Mouse (Mus musculus) liver, embryonic 13.5 days (tissue): ENCODE data around the gene Itgb3. TPM values are rescaled to one million over a fixed set of nuclear protein-coding genes. Genes with fewer than 3 reads are reported as not detected.

Experiments
- ATAC-seq: fragments of 200-750 bp; cut with Nextera tagmentation; 2 replicates; pipeline ENCODE4 v1.8.0; 2017; ENCODE audit warnings: low read depth, mild to moderate bottlenecking, moderate number of reproducible peaks, moderate library complexity
- DNase-seq: peaks from one replicate; pipeline ENCODE4 v3.0.0; 2022
- H3K27ac ChIP-seq: fragments of 300-500 bp; sonication (generic); 2 replicates; pipeline ENCODE4 v1.5.1; 2015; ENCODE audit warnings: moderate library complexity, mild to moderate bottlenecking, inconsistent platforms
- H3K27me3 ChIP-seq: fragments of 300-500 bp; sonication (generic); 2 replicates; pipeline ENCODE4 v1.6.1; 2015; ENCODE audit warnings: mild to moderate bottlenecking, inconsistent platforms
- H3K36me3 ChIP-seq: fragments of 300-500 bp; sonication (generic); 2 replicates; pipeline ENCODE4 v1.6.1; 2015; ENCODE audit warnings: mild to moderate bottlenecking, inconsistent platforms
- H3K4me1 ChIP-seq: fragments of 300-500 bp; sonication (generic); replicated peaks from 2 replicates; pipeline ENCODE4 v1.6.1; 2015; ENCODE audit warnings: inconsistent platforms
- H3K4me2 ChIP-seq: fragments of 300-500 bp; sonication (generic); 2 replicates; pipeline ENCODE4 v1.6.1; 2015; ENCODE audit warnings: inconsistent platforms, mild to moderate bottlenecking, moderate library complexity
- H3K4me3 ChIP-seq: fragments of 300-500 bp; sonication (generic); replicated peaks from 2 replicates; pipeline ENCODE4 v1.5.1; 2015; ENCODE audit warnings: mild to moderate bottlenecking, inconsistent platforms
- H3K9ac ChIP-seq: fragments of 300-500 bp; sonication (generic); 2 replicates; pipeline ENCODE4 v1.6.1; 2015; ENCODE audit warnings: mild to moderate bottlenecking, inconsistent platforms
- H3K9me3 ChIP-seq: fragments of 300-500 bp; sonication (generic); replicated peaks from 2 replicates; pipeline ENCODE4 v1.6.1; 2016; ENCODE audit warnings: inconsistent platforms
- WGBS: fragments of 180-500 bp; shearing (Covaris S2); methylation state at CpG from one replicate; pipeline ENCODE4 v1.1.7; 2015; ENCODE audit not compliant: insufficient replicate concordance; 5-methylcytosine and 5-hydroxymethylcytosine counted together
- polyA plus RNA-seq: library from polyadenylated mRNA; unstranded; fragments of >200 nt; fragmentation: Nextera tagmentation; extraction: Ambion mirVana; gene quantifications from 2 replicates; pipeline ENCODE4 v1.2.1, GENCODE M21; 2015

Gene Itgb3
- polyA plus RNA-seq, 1 experiment from 2014 or later: 16.5 TPM

DNA sequence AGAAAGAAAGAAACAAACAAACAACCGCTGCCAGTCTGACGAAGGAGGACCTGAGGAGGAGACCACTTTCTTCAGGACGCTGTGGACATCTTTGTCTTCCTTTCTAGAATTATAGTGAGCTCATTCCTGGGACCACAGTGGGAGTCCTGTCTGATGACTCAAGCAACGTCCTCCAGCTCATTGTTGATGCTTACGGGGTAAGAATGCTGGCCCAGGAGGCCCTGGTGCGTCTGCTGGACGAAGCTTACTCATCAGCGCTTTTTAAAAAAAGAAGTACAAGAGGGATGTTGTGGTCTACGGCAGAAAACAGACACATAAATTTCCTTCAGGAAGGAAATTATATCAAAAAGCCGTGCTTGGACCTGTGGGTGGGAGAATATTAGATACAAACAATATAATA lies 33.1 kb downstream of the Itgb3 start:
- Histone ChIP-seq H3K27me3 (no peaks in the 10 kb centered on the region), H3K9ac (no peak overlapping the region), H3K27ac (no peak overlapping the region), H3K4me1 (no peaks in the 10 kb centered on the region), H3K4me3 (no peak overlapping the region), H3K36me3 (no peaks in the 10 kb centered on the region), H3K9me3 (no peaks in the 10 kb centered on the region), H3K4me2 (no peak overlapping the region)
- DNase-seq (no peak), ATAC-seq (no peak)
- WGBS: 62% methylated on average over 10 of the region's 10 CpGs

DNA sequence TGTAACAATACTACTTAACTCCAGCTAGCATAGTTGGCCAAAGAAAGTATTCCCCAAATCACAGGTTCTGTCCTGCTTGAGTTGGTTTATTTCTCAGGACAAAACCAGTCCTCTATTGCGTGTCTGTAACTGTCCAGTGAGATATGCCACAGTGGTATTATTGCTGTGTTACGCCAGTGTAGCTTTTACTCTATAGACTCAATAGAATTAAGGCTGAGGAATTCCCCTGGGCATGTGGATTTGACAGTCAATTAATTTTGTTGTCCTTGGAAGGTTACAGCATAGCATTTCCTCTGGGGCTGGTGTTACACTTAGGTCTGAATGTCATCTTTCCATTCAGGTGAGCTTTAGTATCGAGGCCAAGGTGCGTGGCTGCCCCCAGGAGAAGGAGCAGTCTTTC lies 35.4 kb downstream of the Itgb3 start:
- WGBS: 74% methylated on average over 4 of the region's 4 CpGs
- ATAC-seq (no peak), DNase-seq (no peak)
- no peaks in the 10 kb centered on the region for H3K36me3 ChIP-seq
- no peak overlapping the region for H3K27ac ChIP-seq
- no peaks in the 10 kb centered on the region for H3K27me3 ChIP-seq
- no peak overlapping the region for H3K4me2 ChIP-seq
- H3K9ac ChIP-seq: no peak overlapping the region
- H3K4me1 ChIP-seq: peaks cover 4% of the 10 kb centered on the region; the same call in 1 of the 2 replicates
- no peak overlapping the region for H3K4me3 ChIP-seq
- no peaks in the 10 kb centered on the region for H3K9me3 ChIP-seq

DNA sequence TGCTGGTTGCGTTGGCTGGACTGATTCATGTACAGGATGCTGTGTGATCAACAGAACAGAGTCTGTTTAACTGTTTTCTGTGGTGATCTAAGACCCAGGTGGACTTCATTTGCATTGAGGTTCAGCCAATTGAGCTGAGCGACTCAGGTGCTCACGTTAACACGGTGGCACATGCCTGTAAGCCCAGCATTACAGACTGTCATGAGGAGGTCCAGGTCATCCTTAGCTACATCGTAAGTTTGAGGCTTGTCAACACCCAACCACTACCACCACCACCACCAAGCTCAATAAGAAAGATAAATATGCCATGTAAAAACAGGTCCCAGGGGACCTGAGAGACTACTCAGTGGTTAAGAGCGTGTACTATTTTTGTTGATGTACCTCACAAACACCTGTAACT lies 37.6 kb downstream of the Itgb3 start:
- Histone ChIP-seq H3K9ac (no peak overlapping the region), H3K36me3 (no peaks in the 10 kb centered on the region)
- no peak for ATAC-seq

DNA sequence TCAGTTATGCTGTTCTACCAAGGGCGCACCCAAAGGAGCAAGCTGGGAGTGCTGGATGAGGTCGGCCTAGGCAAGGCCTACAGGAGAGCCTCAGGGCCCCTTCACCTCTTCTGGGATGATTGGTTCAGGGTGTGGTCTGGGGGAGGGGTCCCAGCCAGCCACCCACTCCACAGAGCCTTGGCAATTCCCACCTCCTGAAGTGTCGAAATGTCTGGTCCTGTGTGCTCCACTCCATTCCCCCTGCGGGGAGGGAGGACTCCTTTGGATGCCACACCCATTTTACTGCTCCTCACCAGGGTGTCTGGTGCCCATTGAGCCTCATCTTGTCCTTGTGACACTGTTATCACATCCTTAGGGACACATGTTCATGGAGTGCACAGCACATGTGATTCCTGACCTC lies 38.4 kb downstream of the Itgb3 start:
- Histone ChIP-seq H3K9me3 (no peaks in the 10 kb centered on the region), H3K4me2 (no peak overlapping the region), H3K36me3 (no peaks in the 10 kb centered on the region), H3K4me1 (peaks cover 4% of the 10 kb centered on the region; the same call in 1 of the 2 replicates), H3K9ac (no peak overlapping the region), H3K27ac (no peak overlapping the region), H3K4me3 (no peak overlapping the region), H3K27me3 (no peaks in the 10 kb centered on the region)
- ATAC-seq: 0 out of 2 replicates have a peak, but pooled peaks have one; percentile 34
- 65% methylated on average over 4 of the region's 4 CpGs for WGBS
- no peak for DNase-seq

More for the DNA sequence above, 37.6 kb downstream of the Itgb3 start:
- Histone ChIP-seq H3K9me3 (no peaks in the 10 kb centered on the region), H3K4me3 (no peak overlapping the region), H3K4me2 (no peak overlapping the region), H3K27ac (no peak overlapping the region), H3K4me1 (peaks cover 4% of the 10 kb centered on the region; the same call in 1 of the 2 replicates), H3K27me3 (no peaks in the 10 kb centered on the region)
- 81% methylated on average over 6 of the region's 6 CpGs for WGBS
- DNase-seq: no peak

DNA sequence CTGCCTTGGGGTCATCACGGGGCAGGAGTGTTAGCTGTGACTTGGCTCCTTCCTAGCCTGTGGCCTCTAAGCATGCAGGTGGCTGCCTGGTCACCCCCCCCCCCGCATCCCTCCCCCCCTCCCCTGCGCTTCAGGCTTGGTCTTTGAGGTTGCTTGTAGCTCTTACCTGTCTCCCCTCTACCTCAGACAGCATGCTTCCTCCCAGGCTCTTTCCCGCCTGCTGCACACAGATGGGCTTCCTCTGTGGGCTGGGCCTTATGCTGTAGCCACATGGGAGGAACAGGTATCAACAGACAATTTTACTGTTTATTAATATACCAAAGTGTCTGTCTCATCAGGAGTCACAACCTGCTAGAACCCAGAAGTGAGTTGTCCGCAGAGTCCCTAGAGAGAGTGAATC lies 38.8 kb downstream of the Itgb3 start:
- H3K27ac ChIP-seq: no peak overlapping the region
- no peak overlapping the region for H3K4me3 ChIP-seq
- no peaks in the 10 kb centered on the region for H3K27me3 ChIP-seq
- H3K9me3 ChIP-seq: no peaks in the 10 kb centered on the region
- DNase-seq (no peak), ATAC-seq (no peak)
- 70% methylated on average over 5 of the region's 5 CpGs for WGBS
- peaks cover 4% of the 10 kb centered on the region; the same call in 1 of the 2 replicates for H3K4me1 ChIP-seq
- H3K36me3 ChIP-seq: no peaks in the 10 kb centered on the region
- H3K9ac ChIP-seq: no peak overlapping the region
- H3K4me2 ChIP-seq: no peak overlapping the region

DNA sequence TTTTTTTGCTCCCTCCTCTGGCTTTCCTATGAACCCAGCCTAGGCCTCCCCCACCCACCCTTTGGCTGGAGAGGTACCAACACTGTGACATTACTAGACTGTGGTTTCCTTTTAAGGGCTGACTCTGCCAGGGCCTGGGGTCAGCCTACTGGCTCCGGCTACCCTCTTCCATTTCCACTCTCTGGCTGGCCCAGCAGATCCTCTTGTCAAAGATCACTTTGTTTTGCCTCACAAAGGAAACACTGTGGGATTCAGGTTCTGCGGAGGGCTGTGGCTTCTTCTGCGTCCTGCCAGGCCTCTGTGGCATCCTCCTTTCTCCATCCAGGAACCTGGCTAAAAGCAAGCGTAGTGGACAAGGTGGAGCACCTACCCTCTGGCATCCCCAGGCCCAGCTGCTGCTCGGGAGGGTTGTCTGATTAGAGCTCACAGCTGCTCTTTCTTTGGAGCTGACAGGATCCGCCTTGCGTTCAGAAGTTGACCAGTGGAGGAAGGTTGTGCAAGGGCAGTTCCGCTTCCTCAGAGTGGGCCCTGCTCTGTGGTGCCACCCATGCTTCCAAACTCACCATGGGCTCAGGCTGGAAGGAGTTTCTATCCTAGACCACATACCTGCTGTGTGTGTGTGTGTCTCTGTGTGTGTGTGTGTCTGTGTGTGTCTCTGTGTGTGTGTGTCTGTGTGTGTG lies 39.5 kb downstream of the Itgb3 start:
- Histone ChIP-seq H3K36me3 (no peaks in the 10 kb centered on the region), H3K27me3 (no peaks in the 10 kb centered on the region), H3K4me2 (no peak overlapping the region), H3K9ac (no peak overlapping the region), H3K4me1 (peaks cover 4% of the 10 kb centered on the region; the same call in 1 of the 2 replicates), H3K27ac (no peak overlapping the region), H3K9me3 (no peaks in the 10 kb centered on the region), H3K4me3 (no peak overlapping the region)
- ATAC-seq (no peak), DNase-seq (no peak)
- 54% methylated on average over 8 of the region's 8 CpGs for WGBS

DNA sequence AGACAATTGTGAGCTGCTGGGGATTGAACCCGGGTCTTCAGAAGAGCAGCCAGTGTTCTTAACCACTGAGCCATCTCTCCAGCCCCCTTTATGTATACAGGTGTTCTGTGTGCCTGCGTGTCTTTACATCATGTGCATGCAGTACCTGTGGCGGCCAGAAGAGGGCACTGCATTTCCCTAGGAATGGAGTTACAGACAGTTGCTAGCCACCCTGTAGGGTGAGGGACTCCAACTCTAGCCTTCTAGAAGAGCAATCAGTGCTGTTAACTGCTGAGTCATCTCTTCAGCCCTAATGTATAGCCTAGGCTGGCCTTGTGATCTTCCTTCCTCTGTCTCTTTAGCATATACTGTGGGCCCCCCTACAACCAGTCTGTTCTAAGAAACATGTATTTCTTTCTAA lies 40.8 kb downstream of the Itgb3 start:
- H3K9ac ChIP-seq: no peak overlapping the region
- H3K4me1 ChIP-seq: peaks cover 4% of the 10 kb centered on the region; the same call in 1 of the 2 replicates
- no peaks in the 10 kb centered on the region for H3K9me3 ChIP-seq
- no peak overlapping the region for H3K4me3 ChIP-seq
- no peaks in the 10 kb centered on the region for H3K36me3 ChIP-seq
- H3K27me3 ChIP-seq: no peaks in the 10 kb centered on the region
- no peak overlapping the region for H3K27ac ChIP-seq
- H3K4me2 ChIP-seq: no peak overlapping the region
- DNase-seq (peak; percentile 29), ATAC-seq (no peak)
- 31% methylated on average over 3 of the region's 3 CpGs for WGBS

DNA sequence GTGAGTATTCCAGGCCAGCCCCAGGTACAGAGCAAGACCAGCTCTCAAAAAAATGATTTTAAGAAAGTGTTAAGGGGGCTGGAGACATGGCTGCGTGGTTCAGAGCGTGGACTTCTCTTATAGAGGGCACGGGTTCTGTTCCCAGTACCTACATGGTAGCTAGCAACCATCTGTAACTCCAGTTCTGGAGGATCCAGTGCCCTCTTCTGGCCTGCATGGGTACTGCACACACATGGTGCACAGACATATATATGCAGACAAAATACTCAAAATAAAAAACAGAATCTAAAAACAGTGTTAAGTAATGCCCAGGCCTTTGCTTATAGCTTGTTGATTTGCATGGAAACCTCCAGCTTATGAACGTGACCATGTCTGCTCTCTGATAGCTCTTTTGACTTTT lies 52.8 kb downstream of the Itgb3 start:
- Histone ChIP-seq H3K27me3 (no peaks in the 10 kb centered on the region), H3K27ac (no peak overlapping the region), H3K9me3 (peaks cover 5% of the 10 kb centered on the region; the same call in 1 of the 2 replicates), H3K4me3 (no peak overlapping the region), H3K36me3 (peaks cover 6% of the 10 kb centered on the region), H3K9ac (no peak overlapping the region), H3K4me1 (peaks cover 24% of the 10 kb centered on the region), H3K4me2 (peak overlapping the region; percentile 59; the same call in 1 of the 2 replicates)
- DNase-seq (no peak), ATAC-seq (no peak)
- WGBS: 86% methylated on average over 4 of the region's 4 CpGs

DNA sequence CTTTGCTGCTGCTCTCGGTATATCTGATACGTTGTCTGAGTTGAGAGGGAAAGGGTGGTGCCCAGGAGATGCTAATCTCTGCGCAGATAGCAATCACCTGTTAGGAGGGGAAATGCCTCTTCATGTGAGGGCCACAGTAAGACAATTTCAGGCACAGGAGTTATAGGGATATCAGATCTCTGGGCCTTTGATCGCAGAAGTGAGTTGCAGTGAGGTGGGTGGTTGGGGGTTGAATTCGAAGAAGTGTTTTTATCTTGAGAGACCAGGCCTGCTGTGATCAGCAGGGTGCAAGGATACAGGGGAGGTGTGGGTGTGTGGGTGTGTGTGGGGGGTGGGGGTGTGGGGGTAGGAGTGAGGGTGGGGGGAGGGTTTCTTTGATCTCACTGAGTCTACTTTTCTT lies 53.3 kb downstream of the Itgb3 start:
- no peak overlapping the region; the same call in 1 of the 2 replicates for H3K4me3 ChIP-seq
- ATAC-seq: peak; percentile 91
- H3K27me3 ChIP-seq: no peaks in the 10 kb centered on the region
- no peak overlapping the region; the same call in 1 of the 2 replicates for H3K9ac ChIP-seq
- 15% methylated on average over 5 of the region's 5 CpGs for WGBS
- H3K36me3 ChIP-seq: peaks cover 6% of the 10 kb centered on the region
- H3K4me1 ChIP-seq: peaks cover 24% of the 10 kb centered on the region
- peak; percentile 32 for DNase-seq
- peaks cover 5% of the 10 kb centered on the region; the same call in 1 of the 2 replicates for H3K9me3 ChIP-seq
- no peak overlapping the region for H3K27ac ChIP-seq
- H3K4me2 ChIP-seq: peak overlapping the region; percentile 59

DNA sequence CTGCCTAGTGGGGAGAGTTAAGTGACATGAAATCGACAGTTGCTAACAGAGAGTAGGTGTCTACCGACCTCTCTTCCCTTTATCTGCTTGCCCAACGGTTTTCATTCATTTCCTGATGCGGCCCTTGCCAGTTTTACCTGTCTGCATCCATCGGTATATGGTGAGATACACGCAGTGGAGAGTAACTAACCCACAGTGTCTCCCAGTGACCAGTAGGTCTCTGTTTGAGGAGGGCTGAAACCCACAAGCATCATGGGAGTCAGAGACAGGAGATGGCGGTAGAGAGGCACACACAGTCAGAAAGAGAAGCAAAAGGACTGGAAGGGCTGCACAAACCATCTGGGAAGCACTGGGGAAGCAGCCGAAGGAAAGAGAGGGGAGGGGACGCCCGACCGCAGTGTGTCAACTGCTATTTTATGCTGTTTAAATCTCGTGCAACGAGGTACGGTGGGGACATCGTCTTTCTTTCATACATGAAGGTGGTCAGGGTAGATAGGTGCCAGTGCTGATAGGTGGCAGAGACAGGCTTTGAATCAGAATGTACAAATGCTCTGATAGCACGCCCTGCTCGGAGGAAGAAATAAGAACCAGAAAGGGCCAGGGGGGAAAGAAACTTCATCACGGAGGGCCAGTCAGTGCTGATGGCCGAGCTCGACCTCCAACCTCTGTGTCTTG lies 53.9 kb downstream of the Itgb3 start:
- H3K4me1 ChIP-seq: peaks cover 24% of the 10 kb centered on the region
- DNase-seq: no peak
- peaks cover 5% of the 10 kb centered on the region; the same call in 1 of the 2 replicates for H3K9me3 ChIP-seq
- H3K36me3 ChIP-seq: peaks cover 6% of the 10 kb centered on the region
- 30% methylated on average over 20 of the region's 20 CpGs for WGBS
- no peak overlapping the region for H3K27ac ChIP-seq
- no peaks in the 10 kb centered on the region for H3K27me3 ChIP-seq
- no peak overlapping the region; the same call in 1 of the 2 replicates for H3K9ac ChIP-seq
- peak overlapping the region; percentile 59 for H3K4me2 ChIP-seq
- H3K4me3 ChIP-seq: no peak overlapping the region; the same call in 1 of the 2 replicates
- peak; percentile 64 for ATAC-seq

DNA sequence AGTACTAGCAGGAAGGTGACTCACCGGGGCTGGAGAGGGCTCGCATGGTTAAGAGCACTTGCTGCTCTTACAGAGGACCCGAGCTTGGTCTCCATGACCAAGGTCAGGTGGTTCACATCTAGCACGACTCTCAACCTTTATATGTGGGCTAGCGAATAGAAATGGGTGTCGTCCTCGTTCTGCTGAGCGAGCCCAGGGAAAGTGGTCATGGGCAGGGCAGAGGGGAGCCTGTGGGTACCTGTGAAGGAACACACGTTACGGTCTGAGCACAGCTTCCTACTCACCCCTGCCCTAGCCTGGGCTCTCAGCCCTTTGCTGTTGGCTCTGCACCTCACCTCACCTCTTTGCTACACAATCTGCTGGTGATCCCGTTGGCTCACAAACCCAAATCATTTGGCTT lies 54.8 kb downstream of the Itgb3 start:
- Histone ChIP-seq H3K27ac (no peak overlapping the region), H3K36me3 (peaks cover 6% of the 10 kb centered on the region), H3K27me3 (no peaks in the 10 kb centered on the region), H3K4me3 (no peak overlapping the region), H3K4me1 (peaks cover 25% of the 10 kb centered on the region), H3K9me3 (peaks cover 5% of the 10 kb centered on the region; the same call in 1 of the 2 replicates), H3K9ac (no peak overlapping the region), H3K4me2 (0 out of 2 replicates have a peak overlapping the region, but pooled peaks have one; percentile 59)
- DNase-seq: no peak
- WGBS: 74% methylated on average over 11 of the region's 11 CpGs
- no peak for ATAC-seq
